Mouse (Mus musculus) hindbrain, embryonic 16.5 days (tissue): ENCODE results near the gene Gzmm. TPM values are rescaled to one million over a fixed set of nuclear protein-coding genes. Genes with fewer than 3 reads are reported as not detected.

Experiments used
- ATAC-seq: fragments of 200-750 bp; cut with Nextera tagmentation; 2 replicates; pipeline ENCODE4 v1.8.0; 2017; ENCODE audit warnings: moderate TSS enrichment, moderate library complexity
- H3K27ac ChIP-seq: fragments of 300-500 bp; sonication (generic); 2 replicates; pipeline ENCODE4 v1.5.1; 2014; ENCODE audit warnings: low read depth, mild to moderate bottlenecking, control low read depth, low read length, moderate library complexity
- H3K27me3 ChIP-seq: fragments of 300-500 bp; sonication (generic); replicated peaks from 2 replicates; pipeline ENCODE4 v1.6.1; 2014; ENCODE audit warnings: low read length; ENCODE audit not compliant: control insufficient read depth, insufficient read depth
- H3K36me3 ChIP-seq: fragments of 300-500 bp; sonication (generic); 2 replicates; pipeline ENCODE4 v1.6.1; 2014; ENCODE audit warnings: mild to moderate bottlenecking, low read length, moderate library complexity, mixed read lengths; ENCODE audit not compliant: control insufficient read depth, insufficient read depth
- H3K4me1 ChIP-seq: fragments of 300-500 bp; sonication (generic); 2 replicates; pipeline ENCODE4 v1.6.1; 2014; ENCODE audit warnings: low read depth, low read length; ENCODE audit not compliant: control insufficient read depth, insufficient read depth
- H3K4me2 ChIP-seq: fragments of 300-500 bp; sonication (generic); 2 replicates; pipeline ENCODE4 v1.6.1; 2014; ENCODE audit warnings: mild to moderate bottlenecking, low read length, control low read depth, moderate library complexity
- H3K4me3 ChIP-seq: fragments of 300-500 bp; sonication (generic); 2 replicates; pipeline ENCODE4 v1.5.1; 2014; ENCODE audit warnings: mild to moderate bottlenecking, low read length, control low read depth, moderate library complexity
- H3K9ac ChIP-seq: fragments of 300-500 bp; sonication (generic); 2 replicates; pipeline ENCODE4 v1.6.1; 2014; ENCODE audit warnings: low read depth, mild to moderate bottlenecking, control low read depth, low read length, moderate library complexity
- H3K9me3 ChIP-seq: fragments of 300-500 bp; sonication (generic); 2 replicates; pipeline ENCODE4 v1.6.1; 2014; ENCODE audit warnings: mild to moderate bottlenecking, low read length, moderate library complexity; ENCODE audit not compliant: control insufficient read depth
- WGBS: fragments of 180-500 bp; shearing (Covaris S2); extraction: QIAGEN DNeasy Blood & Tissue Kit; methylation state at CpG from one replicate; pipeline ENCODE4 v1.1.7; 2014; 5-methylcytosine and 5-hydroxymethylcytosine counted together
- polyA plus RNA-seq: library from polyadenylated mRNA; unstranded; fragments of >200 nt; fragmentation: Nextera tagmentation; extraction: Ambion mirVana; gene quantifications from 2 replicates; pipeline ENCODE4 v1.2.1, GENCODE M21; 2015

Gene Gzmm
- polyA plus RNA-seq, 1 experiment from 2014 or later: 1.7 TPM

GRCm38 (mm10) chr10:79712499-79713126, 23.8 kb downstream of the Gzmm start:
- Histone ChIP-seq H3K9ac (no peak overlapping the region), H3K27ac (no peak overlapping the region), H3K4me3 (no peak overlapping the region), H3K4me1 (peaks cover 13% of the 10 kb centered on the region), H3K36me3 (peaks cover 26% of the 10 kb centered on the region), H3K27me3 (peaks cover 3% of the 10 kb centered on the region; the same call in 1 of the 2 replicates), H3K9me3 (no peaks in the 10 kb centered on the region), H3K4me2 (no peak overlapping the region)
- no peak for ATAC-seq
- 18% methylated on average over 4 of the region's 6 CpGs for WGBS

DNA sequence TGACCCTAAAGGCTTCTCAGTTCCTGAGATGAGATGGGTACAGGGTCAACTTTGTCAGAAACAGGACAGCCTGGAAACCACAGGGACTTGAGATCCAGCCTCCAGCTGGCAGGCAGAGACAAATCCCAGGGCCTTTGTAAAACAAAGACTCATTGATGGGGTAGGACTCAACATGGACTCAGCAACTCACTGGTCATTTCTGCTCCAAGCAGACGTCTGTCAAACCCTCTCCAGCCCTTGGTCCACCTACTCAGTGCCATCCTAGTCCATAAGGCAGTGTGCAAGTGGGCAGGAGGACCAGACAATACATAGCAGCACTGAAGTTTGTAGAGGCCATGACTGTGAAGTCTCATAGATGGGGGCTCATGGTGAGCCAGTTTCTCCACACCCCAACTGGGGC, 24.3 kb downstream of the Gzmm start:
- Histone ChIP-seq H3K4me2 (no peak overlapping the region), H3K4me3 (no peak overlapping the region), H3K27me3 (peaks cover 3% of the 10 kb centered on the region), H3K27ac (no peak overlapping the region), H3K4me1 (peaks cover 16% of the 10 kb centered on the region), H3K36me3 (peaks cover 26% of the 10 kb centered on the region), H3K9me3 (no peaks in the 10 kb centered on the region), H3K9ac (no peak overlapping the region)
- ATAC-seq: no peak
- WGBS: 44% methylated on average over 1 of the region's 1 CpGs

GRCm38 (mm10) chr10:79714996-79715395, 26.2 kb downstream of the Gzmm start:
- Histone ChIP-seq H3K4me3 (no peak overlapping the region), H3K9ac (no peak overlapping the region), H3K4me2 (no peak overlapping the region), H3K27ac (no peak overlapping the region), H3K9me3 (no peaks in the 10 kb centered on the region), H3K27me3 (peaks cover 7% of the 10 kb centered on the region), H3K4me1 (peaks cover 18% of the 10 kb centered on the region), H3K36me3 (peaks cover 14% of the 10 kb centered on the region)
- ATAC-seq: no peak
- WGBS: 51% methylated on average over 4 of the region's 4 CpGs

GRCm38 (mm10) chr10:79716254-79716987, 27.6 kb downstream of the Gzmm start, which contains the start of gene Hcn2:
Gene Hcn2, plus strand, starts transcription at chr10:79716634.
- Histone ChIP-seq H3K27ac (peak within 1 kb of the TSS; percentile 72), H3K4me2 (peak within 1 kb of the TSS; percentile 71), H3K9ac (peak within 1 kb of the TSS; percentile 88), H3K4me1 (peaks cover 18% of the 10 kb centered on the region), H3K9me3 (no peaks in the 10 kb centered on the region), H3K27me3 (peaks cover 7% of the 10 kb centered on the region), H3K36me3 (0 out of 2 replicates have a peak, but pooled peaks cover 2% of the 10 kb centered on the region), H3K4me3 (peak within 1 kb of the TSS; percentile 78)
- 1% methylated on average over 61 of the region's 91 CpGs for WGBS
- ATAC-seq: peak; percentile 66

GRCm38 (mm10) chr10:79716988-79717355, 28.2 kb downstream of the Gzmm start:
- peaks cover 18% of the 10 kb centered on the region for H3K4me1 ChIP-seq
- H3K9ac ChIP-seq: peak overlapping the region; percentile 88
- no peaks in the 10 kb centered on the region for H3K9me3 ChIP-seq
- peak overlapping the region; percentile 71 for H3K4me2 ChIP-seq
- peak; percentile 21; the same call in 1 of the 2 replicates for ATAC-seq
- peak overlapping the region; percentile 78 for H3K4me3 ChIP-seq
- WGBS: 0% methylated on average over 33 of the region's 44 CpGs
- H3K36me3 ChIP-seq: 0 out of 2 replicates have a peak, but pooled peaks cover 2% of the 10 kb centered on the region
- H3K27ac ChIP-seq: peak overlapping the region; percentile 72
- H3K27me3 ChIP-seq: peaks cover 7% of the 10 kb centered on the region

DNA sequence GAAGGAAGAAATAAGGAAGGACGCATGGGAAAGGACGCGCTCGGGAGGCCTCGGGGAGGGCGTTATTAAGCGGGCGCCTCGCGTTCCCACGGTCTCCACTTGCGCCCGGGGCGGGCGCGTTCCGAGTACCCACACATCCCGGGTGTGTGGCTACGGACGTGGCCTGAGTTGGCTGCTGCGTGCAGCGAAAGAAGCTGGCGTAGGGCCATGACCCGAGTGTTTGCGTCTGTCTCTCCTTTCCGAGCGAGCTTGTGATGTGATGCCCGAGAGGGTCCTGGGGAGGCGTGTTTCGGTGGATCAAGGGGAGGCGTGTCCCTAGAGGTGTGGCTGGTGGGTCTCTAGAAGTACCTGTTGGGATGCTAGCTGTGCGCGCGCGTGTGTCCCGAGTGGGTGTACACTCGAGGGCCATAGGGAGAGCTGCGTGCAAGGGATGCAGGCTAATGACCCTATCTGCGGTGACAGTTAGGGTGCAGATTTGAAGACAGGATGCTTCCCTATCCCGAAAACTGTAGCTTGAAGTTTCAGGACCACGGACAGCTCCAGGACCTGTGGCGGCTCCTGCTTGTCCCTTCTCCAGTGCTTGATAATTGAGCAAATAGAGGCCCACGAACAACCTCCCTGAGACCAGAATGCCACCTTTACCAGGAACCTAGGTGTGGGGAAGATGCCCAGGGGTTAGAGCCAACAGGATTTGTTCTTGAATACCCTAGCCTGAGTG, 29.0 kb downstream of the Gzmm start:
- WGBS: 3% methylated on average over 43 of the region's 43 CpGs
- no peaks in the 10 kb centered on the region for H3K9me3 ChIP-seq
- H3K27ac ChIP-seq: no peak overlapping the region
- H3K27me3 ChIP-seq: peaks cover 7% of the 10 kb centered on the region
- peak overlapping the region; percentile 88 for H3K9ac ChIP-seq
- ATAC-seq: no peak
- peak overlapping the region; percentile 78 for H3K4me3 ChIP-seq
- H3K4me2 ChIP-seq: peak overlapping the region; percentile 71
- H3K36me3 ChIP-seq: no peaks in the 10 kb centered on the region
- peaks cover 18% of the 10 kb centered on the region for H3K4me1 ChIP-seq

- no peak overlapping the region for H3K27ac ChIP-seq
- H3K4me1 ChIP-seq: peaks cover 16% of the 10 kb centered on the region
- no peak overlapping the region for H3K9ac ChIP-seq
- H3K9me3 ChIP-seq: no peaks in the 10 kb centered on the region
- no peak overlapping the region for H3K4me2 ChIP-seq
- peaks cover 2% of the 10 kb centered on the region; the same call in 1 of the 2 replicates for H3K36me3 ChIP-seq
- 62% methylated on average over 5 of the region's 5 CpGs for WGBS
- H3K27me3 ChIP-seq: peaks cover 5% of the 10 kb centered on the region; the same call in 1 of the 2 replicates
- H3K4me3 ChIP-seq: no peak overlapping the region
- ATAC-seq: no peak
Observed at GRCm38 (mm10) chr10:79721089-79721488, 32.3 kb downstream of the Gzmm start.

GRCm38 (mm10) chr10:79723047-79723446, 34.2 kb downstream of the Gzmm start:
- Histone ChIP-seq H3K36me3 (peaks cover 2% of the 10 kb centered on the region; the same call in 1 of the 2 replicates), H3K4me3 (no peak overlapping the region), H3K9ac (no peak overlapping the region), H3K27ac (no peak overlapping the region), H3K9me3 (no peaks in the 10 kb centered on the region), H3K4me1 (peaks cover 3% of the 10 kb centered on the region), H3K27me3 (peaks cover 4% of the 10 kb centered on the region; the same call in 1 of the 2 replicates), H3K4me2 (no peak overlapping the region)
- 57% methylated on average over 6 of the region's 6 CpGs for WGBS
- peak; percentile 26; the same call in 1 of the 2 replicates for ATAC-seq

- 86% methylated on average over 7 of the region's 7 CpGs for WGBS
- Histone ChIP-seq H3K36me3 (peaks cover 2% of the 10 kb centered on the region; the same call in 1 of the 2 replicates), H3K4me3 (no peak overlapping the region), H3K27me3 (no peaks in the 10 kb centered on the region), H3K9me3 (no peaks in the 10 kb centered on the region), H3K4me2 (no peak overlapping the region), H3K4me1 (no peaks in the 10 kb centered on the region; the same call in 1 of the 2 replicates), H3K27ac (no peak overlapping the region), H3K9ac (no peak overlapping the region)
- ATAC-seq: no peak
Observed at GRCm38 (mm10) chr10:79723692-79724091, 34.9 kb downstream of the Gzmm start.
